Mouse (Mus musculus): ENCODE measurements around the gene Tenm4.

The Tenm4 gene

DNA sequence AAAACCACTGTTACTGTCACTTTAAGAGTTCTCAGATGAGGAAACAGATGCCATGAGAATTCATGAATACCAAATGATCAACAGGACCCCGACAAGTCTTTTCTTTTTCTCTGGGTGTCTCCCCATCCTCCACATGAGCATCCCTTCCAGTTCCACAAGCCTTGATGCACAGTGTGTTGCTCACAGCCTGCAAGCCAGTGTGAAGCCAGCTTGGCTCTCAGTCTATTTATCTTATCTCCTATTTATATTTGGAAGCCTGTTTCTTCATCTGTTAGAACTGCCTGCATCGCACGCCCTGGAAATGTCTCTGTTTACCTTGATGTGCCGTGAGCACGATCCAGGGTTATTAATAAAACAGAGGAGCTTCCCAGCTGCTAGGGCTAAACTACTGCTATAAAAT lies 169.8 kb downstream of the Tenm4 start:
- DNase-seq (ENCODE audit: low spot score in 2 of 2) = no peak

DNA sequence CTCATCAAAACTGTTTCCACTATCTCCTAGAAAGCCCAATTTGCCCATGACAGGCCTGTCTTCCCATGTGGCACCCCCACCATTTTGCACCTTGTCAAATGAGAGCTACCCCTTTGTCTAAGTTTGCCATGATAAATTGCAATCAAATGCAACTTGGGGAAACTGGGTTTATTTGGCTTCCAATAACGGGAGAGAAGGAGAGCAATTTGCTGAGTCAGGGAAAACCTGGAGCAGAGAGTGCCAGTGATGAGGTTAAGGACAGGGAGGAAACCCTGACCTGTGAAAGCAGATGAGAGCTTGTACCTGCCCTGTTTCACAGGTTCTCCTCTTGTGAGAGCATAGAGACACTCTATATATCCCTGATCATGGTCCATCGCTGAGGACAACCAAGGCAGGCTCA lies 170.4 kb downstream of the Tenm4 start:
- DNase-seq (ENCODE audit: low spot score in 2 of 2) = no peak

DNA sequence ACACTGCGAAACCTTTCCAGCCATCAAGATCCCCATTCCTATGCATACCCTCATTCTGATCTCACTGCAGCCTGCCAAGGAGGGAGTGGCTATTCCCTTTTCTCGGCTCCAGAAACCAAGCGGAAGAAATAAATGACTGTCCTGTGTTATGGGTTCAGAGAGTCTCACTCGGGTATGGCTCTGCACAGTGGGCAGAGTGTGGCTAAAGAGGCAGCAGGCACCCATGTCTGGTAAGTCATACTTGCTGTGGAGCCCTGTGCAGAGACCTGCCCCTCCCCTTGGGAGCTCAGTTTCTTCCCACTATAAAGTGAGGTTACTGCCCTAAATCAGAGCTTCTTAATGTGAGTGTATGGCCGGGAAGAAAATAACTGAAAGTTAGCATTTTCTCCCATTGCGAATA lies 171.9 kb downstream of the Tenm4 start:
- no peak for DNase-seq (ENCODE audit: low spot score in 2 of 2)

DNA sequence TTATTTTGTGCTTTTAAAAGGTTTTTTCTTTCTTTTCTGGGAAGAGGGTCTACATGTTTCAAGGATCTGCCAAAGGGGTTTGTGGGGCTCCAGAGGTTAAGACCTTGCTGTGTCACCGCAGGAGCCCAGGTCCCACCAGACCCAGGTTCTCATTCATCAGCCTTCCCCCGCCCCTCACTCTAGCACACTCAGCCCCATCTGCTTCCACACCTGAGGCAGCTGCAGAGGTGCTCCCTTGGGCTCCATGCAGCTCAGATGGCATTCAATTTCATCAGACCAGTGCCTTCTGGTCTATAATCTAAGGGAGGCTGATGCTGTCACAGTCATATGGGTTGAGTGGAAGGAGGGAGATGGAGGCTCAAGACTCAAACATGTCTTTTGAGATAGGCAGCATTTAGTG lies 172.6 kb downstream of the Tenm4 start:
- no peak for DNase-seq (ENCODE audit: low spot score in 2 of 2)

DNA sequence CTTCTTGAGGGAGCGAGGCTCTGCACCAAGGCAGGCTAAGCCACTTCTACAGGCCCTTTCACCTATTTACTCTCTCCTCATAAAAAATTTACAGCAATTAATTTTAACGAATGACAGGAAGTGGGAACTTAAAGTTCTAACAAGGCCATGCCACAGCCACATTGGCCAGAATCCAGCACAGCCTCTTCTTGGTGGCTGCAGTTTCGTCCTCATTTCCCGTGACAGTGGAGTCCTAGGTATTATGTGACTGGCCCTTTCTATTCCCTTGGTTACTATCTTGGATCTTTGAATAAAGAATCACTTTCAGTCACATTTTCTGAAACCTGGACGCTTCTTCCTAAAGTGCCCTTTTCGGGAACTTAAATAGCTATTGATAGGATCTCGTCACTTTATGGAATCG lies 181.6 kb downstream of the Tenm4 start:
- DNase-seq (ENCODE audit: low spot score in 2 of 2) = no peak

DNA sequence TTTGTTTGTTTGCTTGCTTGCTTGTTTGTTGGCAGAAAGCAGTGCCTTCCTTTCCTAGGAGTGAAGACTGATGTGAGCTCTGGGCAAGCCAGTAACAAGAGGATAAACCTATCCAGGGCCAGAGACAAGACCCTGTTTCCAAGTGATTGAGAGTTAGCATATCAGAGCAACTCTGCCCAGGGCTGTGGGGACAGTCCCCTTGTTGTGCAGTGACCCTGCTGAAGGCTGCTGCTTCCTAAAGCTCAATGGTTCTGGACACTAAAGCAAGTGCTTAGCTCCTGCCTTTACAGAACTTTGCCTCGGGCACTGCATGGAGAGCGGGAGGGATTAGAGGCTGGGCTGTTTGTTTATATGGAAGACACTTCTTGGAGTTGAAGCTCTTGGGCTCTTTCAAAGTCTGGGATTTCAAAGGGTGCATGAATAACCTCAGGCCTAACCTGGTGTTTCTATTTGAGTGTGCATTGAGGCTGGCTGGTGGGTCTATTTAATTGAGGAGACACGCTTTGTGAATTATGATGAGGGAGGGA lies 185.3 kb downstream of the Tenm4 start:
- no peak for DNase-seq (ENCODE audit: low spot score in 2 of 2)

DNA sequence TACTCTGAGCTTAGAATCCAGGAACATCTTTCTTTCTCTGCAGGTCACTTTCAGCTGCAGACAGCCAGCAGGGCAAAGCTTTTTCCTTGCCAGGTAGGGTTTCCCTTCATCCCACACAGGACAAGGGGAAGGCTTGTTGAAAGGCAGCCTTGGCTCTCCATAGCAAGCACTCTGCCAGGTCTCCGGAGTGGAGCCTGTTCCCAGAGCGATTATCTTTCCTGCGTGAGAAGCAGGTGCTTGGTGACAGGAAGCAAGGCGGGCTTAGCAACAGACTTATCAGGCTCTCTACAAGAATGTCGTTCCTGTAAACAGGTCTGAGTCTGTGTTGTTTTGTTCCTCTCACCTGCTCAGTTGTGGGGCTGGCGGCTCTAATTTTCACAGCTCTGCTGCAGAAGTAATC lies 186.5 kb downstream of the Tenm4 start:
- DNase-seq (ENCODE audit: low spot score in 2 of 2) = peak in 1 of 2 experiments; percentile 9

DNA sequence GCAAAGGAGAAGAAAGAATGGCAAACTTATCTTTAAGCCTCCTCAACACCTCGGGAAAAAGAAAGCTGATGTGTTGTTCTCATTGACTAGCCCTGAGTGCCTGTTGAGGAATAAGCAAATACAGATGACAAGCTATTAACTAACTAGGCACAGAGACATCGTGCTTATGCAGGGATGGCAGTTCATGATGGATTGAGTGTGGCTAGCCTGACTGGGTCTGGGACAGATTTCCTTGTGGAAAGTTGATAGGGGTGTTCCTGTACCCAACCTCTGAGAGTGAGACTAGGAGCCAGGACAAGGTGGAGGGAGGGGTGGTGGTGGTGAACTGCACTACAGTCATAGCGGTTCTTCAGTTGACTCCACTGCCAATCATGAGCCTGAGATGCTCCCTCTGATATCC lies 192.3 kb downstream of the Tenm4 start:
- DNase-seq (ENCODE audit: low spot score in 2 of 2) = no peak

DNA sequence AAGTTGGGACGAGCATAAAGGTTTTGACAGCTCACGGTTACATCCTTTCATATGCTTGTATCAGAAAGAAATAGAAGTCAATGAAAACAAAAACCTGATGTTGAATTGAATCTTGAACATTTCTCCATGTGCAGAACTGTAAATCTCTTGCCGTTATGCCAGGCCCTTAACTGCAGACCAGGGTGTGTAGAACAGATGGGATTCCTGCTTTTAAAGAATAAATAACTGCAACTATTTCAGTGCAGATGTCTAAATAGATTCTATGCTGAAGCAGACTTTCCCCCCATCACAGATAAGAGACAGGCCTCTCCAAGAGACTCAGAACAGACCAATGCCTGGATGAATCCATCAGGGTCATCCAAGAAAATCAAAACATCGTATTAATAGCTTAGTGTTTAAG lies 198.9 kb downstream of the Tenm4 start:
- no peak for DNase-seq (ENCODE audit: low spot score in 2 of 2)

DNA sequence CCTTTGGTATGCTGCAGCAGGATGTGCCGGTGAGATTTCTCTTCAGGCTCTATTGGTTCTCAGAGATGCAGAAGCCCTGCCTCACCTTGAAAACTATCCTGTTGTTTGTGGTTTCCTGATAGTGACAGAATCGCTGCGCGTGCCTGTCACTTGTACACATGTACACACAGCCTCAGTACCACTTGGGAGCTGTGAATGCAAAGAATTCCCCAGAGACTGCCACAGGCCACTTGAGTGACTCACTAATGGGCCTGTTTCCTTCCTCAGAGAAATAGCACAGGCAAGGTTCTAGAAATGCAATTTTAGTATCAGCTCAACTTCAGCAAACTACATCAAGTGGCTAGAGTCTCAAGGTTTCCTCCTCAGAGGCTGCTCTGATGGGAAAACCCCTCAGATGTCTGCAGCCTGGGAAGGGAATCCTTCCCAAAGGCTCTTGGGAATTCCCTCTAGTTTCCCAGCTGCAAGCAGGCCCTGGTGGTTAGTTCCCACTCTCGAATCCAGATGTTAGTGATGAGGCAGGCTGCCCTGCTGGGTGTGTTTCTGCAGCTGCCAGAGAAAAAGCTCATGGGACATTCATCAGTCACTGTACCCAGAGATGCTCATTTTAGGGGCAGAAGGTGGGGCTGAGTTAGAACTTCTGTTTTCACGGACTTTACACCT lies 203.1 kb downstream of the Tenm4 start:
- DNase-seq (ENCODE audit: low spot score in 2 of 2) = no peak

DNA sequence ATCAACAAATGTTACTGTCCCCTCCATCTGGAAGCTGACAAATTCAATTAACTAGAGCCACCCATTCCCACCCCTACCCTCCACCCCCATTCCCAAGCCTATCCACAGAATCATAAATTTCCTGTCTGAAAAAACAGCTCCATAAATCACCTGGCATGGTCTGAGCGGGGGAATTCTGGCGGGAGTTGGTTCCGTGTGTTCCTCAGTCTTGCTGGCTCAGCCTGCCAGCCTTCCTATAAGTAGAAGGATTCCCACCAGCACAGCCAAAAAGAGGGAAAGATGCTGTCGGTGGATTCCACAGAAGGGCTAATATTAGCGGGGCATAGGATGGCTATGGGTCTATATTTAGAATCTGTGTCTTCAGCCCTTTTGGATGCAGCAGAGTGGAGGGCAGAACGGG lies 204.5 kb downstream of the Tenm4 start:
- no peak for DNase-seq (ENCODE audit: low spot score in 2 of 2)

DNA sequence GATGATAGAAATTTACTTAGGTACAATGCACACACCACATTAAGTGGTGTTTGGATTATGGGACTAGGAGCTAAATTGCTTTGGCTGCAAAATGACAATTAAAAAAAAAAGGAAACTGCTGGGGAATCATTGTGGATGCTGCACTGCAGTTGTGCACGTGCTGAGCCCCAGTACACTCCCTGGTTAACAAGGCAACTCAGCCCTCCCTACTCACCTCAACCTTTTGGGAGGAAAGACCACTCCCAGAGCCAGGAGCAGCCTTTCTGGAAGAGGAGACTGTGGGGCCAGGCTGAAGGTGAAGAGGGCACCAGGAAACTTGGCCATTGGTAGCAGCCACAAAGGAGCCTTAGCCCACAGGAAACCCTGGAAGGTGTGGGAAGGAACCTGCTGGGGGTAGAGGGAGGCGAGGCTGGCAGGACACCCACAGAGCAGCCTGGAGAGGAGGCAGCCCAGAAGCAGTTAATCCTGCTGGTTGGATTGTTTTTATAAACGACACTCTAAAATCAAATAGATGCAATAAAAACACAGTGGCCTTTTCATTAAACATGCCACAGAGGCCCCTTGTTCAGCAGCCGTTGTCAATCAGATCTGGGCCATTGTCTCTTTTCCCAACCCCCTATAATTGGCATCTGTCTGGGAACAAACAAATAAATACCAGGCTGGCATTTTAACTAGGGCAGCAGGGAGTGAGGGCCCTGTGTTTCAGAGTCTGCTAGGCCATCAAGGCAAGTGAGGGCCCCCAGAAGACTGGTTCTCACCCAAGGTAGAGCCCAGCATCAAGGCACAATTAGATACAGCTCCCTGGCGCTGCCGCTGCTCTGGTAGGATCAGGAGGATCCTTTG lies 212.9 kb downstream of the Tenm4 start:
- no peak for DNase-seq (ENCODE audit: low spot score in 2 of 2)

DNA sequence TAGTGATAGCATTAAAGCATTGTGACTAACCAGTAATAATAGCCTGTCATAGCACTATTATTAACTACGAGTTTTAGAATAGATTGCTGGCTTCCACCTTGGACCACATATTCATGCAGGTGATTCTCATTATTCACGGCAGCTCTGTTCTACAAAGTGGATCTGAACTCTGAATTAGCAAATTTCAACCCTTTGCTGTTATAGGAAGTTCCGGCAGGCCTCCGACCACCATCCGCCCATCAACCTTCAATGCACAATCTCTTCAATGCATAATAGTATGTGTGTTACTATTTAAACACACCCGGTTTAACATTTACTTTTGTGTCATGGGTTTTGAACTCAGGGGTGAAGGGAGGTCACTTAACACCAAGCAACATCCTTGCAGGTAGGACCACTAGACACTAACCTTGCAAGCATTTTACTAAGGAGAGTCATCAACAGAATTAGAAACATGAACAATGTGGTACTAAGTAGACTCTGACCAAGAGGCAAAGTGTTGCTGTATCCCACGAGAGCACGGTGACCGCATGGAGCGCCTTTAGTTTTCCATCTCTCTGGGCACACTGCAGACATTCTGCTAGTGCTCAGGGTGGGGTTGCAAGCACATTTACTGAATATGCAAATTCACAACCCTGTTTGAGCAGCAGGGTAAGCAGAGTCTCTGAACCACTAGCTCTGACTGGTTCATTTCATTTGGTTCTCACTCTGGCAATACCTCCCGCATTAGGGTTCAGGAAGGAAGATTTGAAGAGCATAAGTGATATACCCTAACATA lies 213.9 kb downstream of the Tenm4 start:
- no peak for DNase-seq (ENCODE audit: low spot score in 2 of 2)

DNA sequence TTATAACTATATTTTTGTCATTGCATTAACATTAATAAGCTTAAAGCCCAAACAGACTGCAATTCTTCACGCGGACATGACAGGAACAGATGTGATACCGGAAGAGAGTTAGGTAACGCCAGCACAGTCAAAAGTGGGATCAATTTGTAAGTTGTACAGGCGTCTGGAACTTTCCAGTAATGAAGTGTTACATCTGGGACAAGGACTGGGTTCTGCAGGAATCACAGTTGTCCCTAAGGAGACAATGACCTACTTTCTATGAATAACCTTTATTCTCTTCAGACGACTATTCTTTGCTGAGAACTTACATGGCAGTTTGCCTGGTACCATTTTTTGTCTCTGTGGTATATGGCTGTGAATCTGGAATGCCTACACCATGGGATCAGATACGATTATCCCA lies 214.8 kb downstream of the Tenm4 start:
- no peak for DNase-seq (ENCODE audit: low spot score in 2 of 2)

DNA sequence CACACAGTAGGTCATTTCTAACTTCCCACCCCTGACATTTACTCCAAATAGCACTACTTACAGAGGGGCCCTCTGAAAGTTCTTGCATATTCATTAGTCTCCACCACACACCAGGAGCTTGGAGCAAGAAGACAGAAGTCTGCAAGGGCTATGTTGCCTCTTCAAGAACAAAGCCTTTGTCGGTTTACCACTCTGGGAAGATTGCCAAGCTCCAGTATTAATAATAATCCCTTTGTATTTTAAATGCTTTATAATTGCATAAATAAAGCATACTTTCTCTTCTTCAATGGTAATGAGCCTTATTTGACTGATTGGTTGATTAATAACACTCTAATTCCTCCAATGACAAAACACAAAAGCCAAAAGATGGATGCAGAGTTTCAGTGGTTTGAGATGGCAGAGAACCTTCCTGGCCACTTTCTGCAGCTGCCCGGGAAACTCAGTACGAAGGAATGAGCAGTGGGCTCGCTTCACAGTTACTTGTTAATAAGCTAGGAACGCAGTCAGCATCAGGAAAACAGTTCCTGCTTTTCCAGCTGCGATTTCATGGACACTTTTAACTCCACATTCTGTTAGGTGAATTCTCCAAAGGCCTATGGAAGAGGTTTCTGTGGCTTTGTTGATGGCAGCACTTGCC lies 219.1 kb downstream of the Tenm4 start:
- DNase-seq (ENCODE audit: low spot score in 2 of 2) = no peak

DNA sequence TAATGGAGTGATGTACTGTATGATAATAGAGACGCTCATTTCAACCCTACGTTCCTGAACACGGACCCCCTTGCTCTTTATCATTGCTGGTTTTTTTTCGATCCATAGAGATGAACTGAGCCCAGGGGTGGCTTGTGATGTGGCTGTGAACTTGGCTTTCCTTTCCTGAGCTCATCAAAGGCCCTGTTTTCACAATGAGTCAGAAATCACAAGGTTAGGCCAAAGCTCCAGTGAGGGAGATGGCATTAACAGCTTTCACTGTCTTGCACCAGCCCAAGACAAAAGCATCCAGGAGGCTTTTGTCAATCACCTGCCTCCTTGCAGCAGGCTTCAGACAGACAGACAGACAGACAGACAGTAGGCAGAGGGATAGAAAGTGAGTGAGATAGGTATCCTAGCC lies 219.8 kb downstream of the Tenm4 start:
- no peak for DNase-seq (ENCODE audit: low spot score in 2 of 2)

DNA sequence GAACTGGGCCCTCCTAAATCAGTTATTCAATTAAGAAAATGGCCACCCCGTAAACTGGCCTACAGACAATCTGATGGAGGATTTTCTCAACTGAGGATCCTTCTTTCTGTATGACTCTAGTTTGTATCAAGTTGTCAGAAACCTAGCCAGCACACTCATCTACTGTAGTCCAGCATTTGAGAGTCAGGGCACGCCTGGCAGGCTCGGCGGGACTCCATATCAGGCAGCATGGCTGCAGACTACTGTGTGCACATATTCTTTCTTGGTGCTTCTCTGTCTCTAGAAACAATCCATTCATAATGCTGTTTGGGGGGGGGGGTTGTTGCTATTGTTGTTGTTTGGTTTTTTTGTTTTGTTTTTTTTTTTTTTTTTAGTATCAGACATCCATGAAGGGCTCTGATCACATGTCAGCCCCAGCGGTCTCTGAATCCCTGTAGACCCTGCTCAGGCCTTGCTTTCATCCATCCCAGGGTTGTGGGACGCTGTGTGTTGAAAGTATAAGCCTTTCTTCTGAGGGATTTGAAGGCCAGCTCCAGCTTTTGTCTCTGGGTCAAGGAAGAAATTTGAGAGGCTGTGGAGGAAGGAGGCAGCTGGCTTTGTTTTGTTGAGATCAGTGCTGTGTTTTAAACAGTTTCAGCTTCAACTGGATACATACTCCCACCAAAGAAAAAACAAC lies 220.9 kb downstream of the Tenm4 start:
- DNase-seq (ENCODE audit: low spot score in 2 of 2) = no peak

DNA sequence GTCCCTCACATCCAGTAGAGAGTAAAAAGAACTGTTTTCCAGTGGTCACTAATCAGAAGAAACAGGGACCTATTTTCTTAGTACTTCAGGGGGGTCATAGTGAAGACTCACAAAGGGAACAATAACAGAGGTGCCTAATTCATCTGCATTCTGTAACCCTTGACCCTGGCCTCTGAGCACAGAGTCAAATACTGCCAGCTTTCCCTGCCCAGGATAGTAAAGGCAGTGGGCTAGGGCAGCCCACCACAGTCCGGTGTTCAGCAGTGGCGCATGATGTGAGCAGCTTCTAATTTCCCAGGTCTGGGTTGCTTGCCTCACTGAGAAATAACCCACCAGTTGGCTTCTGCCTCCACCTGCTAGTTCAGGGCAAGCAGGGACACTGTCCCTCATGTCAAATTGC lies 221.6 kb downstream of the Tenm4 start:
- DNase-seq (ENCODE audit: low spot score in 2 of 2) = no peak

DNA sequence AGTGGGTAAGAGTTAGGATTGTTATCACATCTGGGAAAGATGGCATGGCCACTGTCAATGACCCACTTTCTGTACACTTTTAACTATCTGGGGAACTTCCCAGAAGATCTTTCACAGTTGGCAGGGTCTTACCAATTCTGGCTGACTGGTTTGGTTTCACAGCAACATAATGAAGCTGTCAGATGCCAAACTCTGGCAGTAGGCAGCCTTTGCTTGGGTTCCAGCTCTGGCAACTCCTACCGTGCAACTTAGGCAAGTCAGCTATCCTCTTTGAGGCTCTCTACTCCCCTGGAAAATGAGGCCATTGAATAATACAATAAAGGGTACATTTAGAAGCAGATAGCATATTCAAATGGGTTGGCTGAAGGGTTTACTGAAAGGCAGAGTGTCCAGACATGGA lies 226.9 kb downstream of the Tenm4 start:
- no peak for DNase-seq (ENCODE audit: low spot score in 2 of 2)

DNA sequence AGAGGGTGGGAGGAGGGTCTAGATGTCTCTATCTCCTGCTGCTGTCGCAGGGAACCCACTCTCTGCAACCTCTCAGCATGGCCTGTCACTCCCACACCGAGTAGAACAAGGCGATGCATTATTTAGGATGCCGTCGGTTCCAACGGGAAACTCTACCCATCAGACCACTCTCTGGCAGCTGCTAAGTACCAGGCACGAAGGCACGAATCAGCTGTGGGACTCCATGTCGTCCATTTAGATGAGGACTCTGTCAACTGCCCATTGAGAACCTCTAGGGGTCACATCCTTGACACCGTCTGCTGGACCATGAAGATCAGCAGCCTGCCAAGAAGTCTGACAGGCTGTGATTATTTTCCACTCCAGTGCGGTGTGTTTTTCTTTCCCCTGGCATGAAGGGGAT lies 229.4 kb downstream of the Tenm4 start:
- peak in 1 of 2 experiments; percentile 44 for DNase-seq (ENCODE audit: low spot score in 2 of 2)

DNA sequence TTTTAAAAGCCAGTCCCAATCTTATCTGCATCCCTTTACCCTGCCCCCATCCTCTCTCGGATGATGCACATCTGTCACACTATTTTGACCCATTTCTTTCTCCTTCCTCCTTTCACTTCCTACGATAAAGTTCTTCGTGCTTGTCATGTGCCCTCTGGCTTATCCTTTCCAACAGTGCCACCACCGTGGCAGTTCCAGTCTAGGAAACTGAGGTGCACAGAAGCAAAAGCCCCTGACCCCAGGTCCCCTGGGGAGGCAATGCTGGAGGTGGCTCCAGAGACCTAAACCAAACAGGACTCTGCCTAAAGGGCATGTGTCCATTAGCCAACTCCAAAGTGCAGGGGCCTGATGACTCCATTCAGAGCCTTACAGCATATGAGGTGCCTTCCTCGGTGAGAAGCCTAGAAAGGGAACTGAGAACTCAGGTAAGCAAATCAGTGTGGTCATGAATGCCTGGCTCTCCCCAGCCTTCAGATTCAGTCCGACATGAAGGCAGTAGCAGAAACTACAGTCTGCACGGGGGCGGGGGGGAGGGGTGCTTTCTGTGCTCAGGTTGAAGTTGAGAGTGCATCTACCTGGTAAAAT lies 235.7 kb downstream of the Tenm4 start:
- no peak for DNase-seq (ENCODE audit: low spot score in 2 of 2)
